Mouse (Mus musculus): ENCODE data around the gene Iqsec2.

The Iqsec2 gene

GRCm38 (mm10) chrX:152244492-152245189, 100.6 kb downstream of the Iqsec2 start:
- DNase-seq (ENCODE audit: low read depth, low spot score): no peak

GRCm38 (mm10) chrX:152271189-152271588, 127.1 kb downstream of the Iqsec2 start:
- no peak for DNase-seq (ENCODE audit: low read depth, low spot score)
